Mouse (Mus musculus): Measurements from ENCODE around the gene Xpnpep2.

Xpnpep2 gene

GRCm38 (mm10) chrX:48108394-48109315 lies at the start of gene Xpnpep2:
Gene Xpnpep2, plus strand, starts transcription at chrX:48108725.
- in situ Hi-C loops (cut with MboI, MseI) = no loop called here

- in situ Hi-C loops (cut with MboI, MseI) = no loop called here
These were observed 46.0 kb upstream of the Xpnpep2 start for GRCm38 (mm10) chrX:48062481-48062880.

GRCm38 (mm10) chrX:48064166-48064853 lies 44.2 kb upstream of the Xpnpep2 start:
- in situ Hi-C loops (cut with MboI, MseI) = no loop called here

GRCm38 (mm10) chrX:48066891-48067290 lies 41.6 kb upstream of the Xpnpep2 start:
- in situ Hi-C loops (cut with MboI, MseI) = no loop called here

- in situ Hi-C loops (cut with MboI, MseI) = no loop called here
These were observed 36.6 kb upstream of the Xpnpep2 start for GRCm38 (mm10) chrX:48071961-48072360.

- in situ Hi-C loops (cut with MboI, MseI) = no loop called here
These were observed 36.1 kb upstream of the Xpnpep2 start for GRCm38 (mm10) chrX:48072401-48072800.

GRCm38 (mm10) chrX:48074691-48075090 lies 33.8 kb upstream of the Xpnpep2 start:
- in situ Hi-C loops (cut with MboI, MseI) = no loop called here

GRCm38 (mm10) chrX:48076806-48077425 lies 31.6 kb upstream of the Xpnpep2 start:
- in situ Hi-C loops (cut with MboI, MseI) = no loop called here

- in situ Hi-C loops (cut with MboI, MseI) = no loop called here
These were observed 26.2 kb upstream of the Xpnpep2 start for GRCm38 (mm10) chrX:48082364-48082763.

- in situ Hi-C loops (cut with MboI, MseI) = no loop called here
These were observed 16.4 kb upstream of the Xpnpep2 start for GRCm38 (mm10) chrX:48092129-48092528.

GRCm38 (mm10) chrX:48093555-48093954 lies 15.0 kb upstream of the Xpnpep2 start:
- in situ Hi-C loops (cut with MboI, MseI) = no loop called here

GRCm38 (mm10) chrX:48094658-48095057 lies 13.9 kb upstream of the Xpnpep2 start:
- in situ Hi-C loops (cut with MboI, MseI) = no loop called here

GRCm38 (mm10) chrX:48096580-48096979 lies 11.9 kb upstream of the Xpnpep2 start:
- in situ Hi-C loops (cut with MboI, MseI) = no loop called here

GRCm38 (mm10) chrX:48098470-48099129 lies 9.9 kb upstream of the Xpnpep2 start:
- in situ Hi-C loops (cut with MboI, MseI) = no loop called here

GRCm38 (mm10) chrX:48099871-48100270 lies 8.7 kb upstream of the Xpnpep2 start:
- in situ Hi-C loops (cut with MboI, MseI) = no loop called here

- in situ Hi-C loops (cut with MboI, MseI) = no loop called here
These were observed 5.3 kb upstream of the Xpnpep2 start for GRCm38 (mm10) chrX:48103256-48103655.

GRCm38 (mm10) chrX:48104736-48105441 lies 3.6 kb upstream of the Xpnpep2 start:
- in situ Hi-C loops (cut with MboI, MseI) = no loop called here

- in situ Hi-C loops (cut with MboI, MseI) = no loop called here
These were observed 2.3 kb upstream of the Xpnpep2 start for GRCm38 (mm10) chrX:48106226-48106625.

GRCm38 (mm10) chrX:48109316-48109655 lies 761 bp downstream of the Xpnpep2 start:
- in situ Hi-C loops (cut with MboI, MseI) = no loop called here

- in situ Hi-C loops (cut with MboI, MseI) = no loop called here
These were observed 10.8 kb downstream of the Xpnpep2 start for GRCm38 (mm10) chrX:48119294-48119693.

All from regulatory T cell (primary cell).